Mouse (Mus musculus) gonadal fat pad, adult 2 months (tissue): ENCODE data around the gene Zfp618. TPM values are rescaled to one million over a fixed set of nuclear protein-coding genes. Genes with fewer than 3 reads are reported as not detected.

Experiments
- DNase-seq: peaks from one replicate; pipeline ENCODE4 v3.0.0-alpha.2; 2012; ENCODE audit warnings: low read depth
- polyA plus RNA-seq: library from polyadenylated mRNA; depleted of rRNA; stranded (reverse); fragments of >200 nt; gene quantifications from 2 replicates; pipeline ENCODE4 v1.2.3, GENCODE M21; 2012

The Zfp618 gene
- polyA plus RNA-seq, 1 experiment: 4.7 TPM

DNA sequence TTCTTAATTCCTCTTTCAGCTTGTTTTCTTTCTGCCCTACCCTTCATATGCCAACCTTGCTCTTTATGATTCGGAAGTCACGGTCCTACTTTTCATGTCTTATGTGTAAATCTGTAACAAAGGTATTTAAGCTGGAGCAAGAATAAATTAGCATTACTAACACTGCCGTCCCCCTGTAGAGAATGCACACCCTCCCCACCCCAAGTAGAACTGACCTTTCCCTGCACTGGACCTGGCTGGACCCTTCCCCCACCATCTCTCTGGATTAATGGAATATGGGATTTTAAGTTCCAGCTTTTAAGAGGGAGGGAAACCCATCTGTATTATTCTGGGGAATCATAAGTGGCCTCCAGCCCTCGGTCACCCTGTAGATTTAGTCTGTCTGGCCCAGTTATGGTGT is 65.9 kb downstream of the Zfp618 start:
- no peak for DNase-seq

DNA sequence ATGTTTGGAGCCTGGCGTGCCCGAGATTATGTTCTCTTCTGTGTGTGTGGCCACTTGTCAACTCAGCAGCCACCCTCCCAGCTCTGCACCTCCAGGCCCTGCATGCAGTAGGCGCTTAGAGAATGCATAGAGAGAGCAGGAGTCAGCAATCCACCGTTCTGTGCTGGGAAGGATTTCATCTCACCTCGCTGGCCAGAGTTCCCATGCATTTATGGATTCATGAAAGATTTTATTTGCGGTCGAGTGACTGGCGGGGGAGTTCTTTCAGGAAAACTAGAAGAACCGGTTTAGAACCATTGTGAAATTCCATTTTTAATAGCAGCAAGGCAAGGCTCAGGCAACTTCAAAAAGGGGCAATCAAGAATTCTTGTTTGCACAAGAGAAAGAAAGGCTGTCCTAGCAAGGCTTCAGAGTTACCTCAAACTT is 67.2 kb downstream of the Zfp618 start:
- DNase-seq: peak; percentile 64

DNA sequence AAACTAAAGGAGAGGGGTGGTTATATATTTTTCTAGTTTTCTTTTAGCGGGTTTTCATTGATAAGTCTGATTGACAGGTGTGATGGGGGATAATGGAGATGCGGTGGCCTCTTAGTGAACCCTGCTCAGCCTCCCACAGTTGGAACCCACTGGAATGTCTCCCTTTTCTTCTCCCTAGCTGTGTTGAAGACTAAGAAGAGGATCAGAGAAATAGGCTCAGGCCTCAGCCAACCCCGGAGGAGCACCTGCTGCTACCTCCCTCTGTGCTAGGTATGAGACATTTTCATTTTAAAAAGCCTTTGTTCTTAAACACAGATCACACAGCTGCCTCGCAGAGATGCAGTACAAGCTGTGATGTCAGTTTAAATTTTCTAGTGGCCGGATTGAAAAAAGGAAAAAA is 68.4 kb downstream of the Zfp618 start:
- no peak for DNase-seq

DNA sequence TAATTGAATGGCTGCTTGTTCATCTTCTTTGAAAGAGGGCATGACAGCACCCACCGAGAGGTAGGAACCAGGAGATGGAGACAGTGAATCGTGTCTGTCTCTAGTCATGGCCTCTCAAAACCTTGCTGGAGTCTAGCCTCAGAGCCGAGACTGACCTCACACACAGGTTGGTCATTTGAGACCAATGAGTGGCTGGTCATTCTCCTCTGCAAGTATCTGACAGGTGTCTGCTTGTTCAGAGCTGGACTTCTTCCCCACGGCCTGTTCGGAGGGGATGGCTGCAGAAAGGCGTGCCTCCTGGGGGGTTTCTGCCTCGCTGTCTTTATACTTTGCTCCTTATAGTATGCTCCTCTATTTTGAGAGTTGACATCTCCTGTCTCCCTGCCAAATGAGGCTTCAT is 70.6 kb downstream of the Zfp618 start:
- DNase-seq: no peak

DNA sequence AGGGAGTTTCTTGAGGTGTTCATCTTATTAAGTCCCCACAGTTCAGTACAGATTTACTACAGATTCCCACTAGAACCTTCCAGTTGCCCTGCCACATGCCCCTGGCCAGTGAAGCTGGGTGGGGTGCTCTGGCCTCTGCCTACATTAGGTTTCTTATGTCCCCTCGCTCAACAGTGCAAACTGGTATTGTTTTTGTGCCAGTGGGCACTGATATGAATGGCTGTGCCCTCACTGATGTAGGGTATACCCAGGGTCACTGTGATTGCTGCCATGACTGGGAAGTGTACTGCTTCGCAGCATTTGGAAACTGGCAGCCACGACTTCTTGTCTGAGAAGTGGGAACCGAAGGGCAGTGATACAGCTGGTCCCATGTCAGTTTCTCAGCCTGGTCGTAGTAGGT is 71.4 kb downstream of the Zfp618 start:
- DNase-seq: no peak

DNA sequence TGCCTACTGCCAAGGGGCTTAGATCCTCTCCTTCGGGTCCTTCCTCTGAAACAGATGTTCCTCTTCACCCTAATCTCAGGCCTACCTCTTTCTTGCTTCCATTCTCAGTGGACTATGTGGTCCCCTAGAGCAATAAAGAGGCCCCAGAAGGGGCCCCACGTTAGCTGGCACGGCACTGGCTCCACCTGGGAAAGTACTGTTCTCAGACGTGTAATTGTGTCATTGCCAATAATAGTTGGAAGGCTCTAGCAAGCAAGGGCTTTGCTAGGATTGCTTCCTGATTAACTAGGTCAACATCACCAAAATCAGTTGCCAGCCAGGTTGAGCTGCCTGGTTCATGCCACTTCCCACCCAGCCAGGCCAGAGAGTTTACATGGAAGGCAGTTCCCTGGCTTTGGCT is 72.2 kb downstream of the Zfp618 start:
- no peak for DNase-seq

DNA sequence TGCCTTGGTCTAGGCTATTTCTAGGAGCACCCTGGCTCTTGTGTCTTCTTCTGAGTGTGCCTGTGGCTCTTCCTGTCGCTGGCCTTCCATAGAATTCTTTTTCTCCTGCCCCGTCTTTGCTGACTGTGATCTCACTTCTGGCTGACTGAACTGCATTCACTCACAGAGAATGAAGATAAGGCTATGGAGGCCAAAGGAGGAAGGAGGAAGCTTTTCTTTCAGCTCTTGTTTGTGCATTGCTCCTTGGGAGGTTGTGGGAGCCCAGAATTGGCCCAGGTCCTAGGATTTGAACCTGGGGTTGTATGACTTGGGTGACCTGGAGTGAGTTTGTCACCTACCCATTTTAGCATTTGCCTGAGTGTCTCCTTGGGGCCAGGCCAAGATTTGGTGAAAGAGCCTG is 72.9 kb downstream of the Zfp618 start:
- no peak for DNase-seq

DNA sequence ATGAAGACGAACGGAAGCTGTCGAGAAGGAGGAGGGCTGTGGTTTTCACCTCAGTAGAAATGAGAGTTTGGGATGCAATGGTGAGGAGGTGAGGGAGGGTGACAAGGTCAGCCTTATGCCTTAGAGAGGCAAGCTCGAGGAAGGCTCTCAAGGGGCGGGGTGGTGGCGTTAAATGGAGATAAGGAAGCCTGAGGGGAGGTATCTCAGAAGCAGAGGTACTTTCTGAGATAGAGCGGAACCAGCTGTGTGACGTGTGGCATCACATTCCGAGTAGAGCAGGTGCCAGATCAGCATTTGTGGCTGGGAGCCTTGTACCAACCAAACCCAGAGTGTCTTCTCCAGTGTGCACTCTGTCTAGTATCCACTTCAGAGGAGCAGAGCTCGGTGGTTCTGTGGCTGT is 73.6 kb downstream of the Zfp618 start:
- DNase-seq: no peak

DNA sequence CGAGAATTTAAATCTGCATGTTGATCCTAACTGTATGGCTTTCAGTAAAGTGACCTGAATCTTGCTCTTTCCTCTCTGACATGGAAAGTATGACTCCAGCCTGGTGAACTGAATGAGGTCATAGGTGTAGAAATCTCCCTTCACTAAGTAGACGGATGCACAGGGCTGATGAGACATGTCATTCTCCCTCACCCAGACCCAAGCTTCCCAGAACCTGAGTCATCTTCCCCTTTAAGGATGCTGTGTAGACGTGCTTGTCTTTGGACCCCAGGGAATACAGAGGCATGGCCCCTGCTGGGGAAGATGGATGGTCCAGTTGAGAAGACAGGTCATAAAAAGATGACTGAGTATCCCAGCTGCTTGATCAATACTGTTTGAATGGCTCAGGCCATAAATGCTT is 83.2 kb downstream of the Zfp618 start:
- DNase-seq: no peak

DNA sequence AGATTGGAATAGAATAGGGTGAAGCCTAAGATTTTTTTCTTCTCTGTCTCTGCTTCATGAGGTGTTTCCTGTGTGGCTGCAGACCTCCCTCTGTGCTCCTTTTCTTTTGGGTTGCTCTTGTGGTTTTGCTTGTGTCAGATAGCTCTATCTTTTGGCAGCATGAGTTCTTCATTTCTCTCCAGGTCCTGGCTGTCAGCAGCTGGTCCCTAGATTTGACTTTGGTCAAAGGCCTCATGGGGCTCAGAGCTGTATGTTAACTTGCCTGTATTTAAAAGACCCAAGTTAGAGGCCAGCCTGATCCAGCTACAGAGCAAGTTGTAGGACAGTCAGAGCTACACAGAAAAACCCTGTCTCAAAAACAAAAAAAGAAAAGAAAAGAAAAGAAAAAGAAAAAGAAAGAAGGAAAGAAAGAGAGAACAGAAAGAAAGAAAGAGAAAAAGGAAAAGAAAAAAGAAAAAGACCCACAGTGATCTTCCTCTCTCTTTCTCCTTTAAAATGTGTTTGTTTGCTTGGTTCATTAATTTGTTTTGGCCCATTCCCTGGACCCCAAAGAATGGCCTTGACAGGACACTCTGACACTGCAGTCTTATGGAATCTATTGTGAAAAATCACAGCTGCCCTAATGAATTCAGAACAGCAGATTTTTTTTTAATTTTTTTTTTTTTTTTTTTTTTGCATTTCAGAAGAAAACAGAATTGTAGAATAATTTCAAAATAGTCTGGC is 84.4 kb downstream of the Zfp618 start:
- DNase-seq: no peak

DNA sequence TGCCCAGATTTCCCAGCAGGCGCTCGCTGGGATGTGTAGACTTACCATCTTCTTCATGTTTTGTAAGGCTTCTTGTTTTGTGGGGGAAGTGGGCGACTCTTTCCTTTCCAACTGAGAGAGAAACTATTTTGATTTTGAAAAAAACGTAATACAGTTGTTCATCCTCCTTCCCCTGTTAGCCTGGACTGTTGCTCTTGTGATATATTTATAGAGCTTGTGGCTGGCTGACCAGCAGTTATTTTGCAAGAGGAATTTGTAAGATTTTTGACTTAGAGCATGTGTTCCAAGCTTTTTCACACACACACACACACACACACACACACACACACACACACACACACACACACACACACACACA is 84.9 kb downstream of the Zfp618 start:
- DNase-seq: no peak

DNA sequence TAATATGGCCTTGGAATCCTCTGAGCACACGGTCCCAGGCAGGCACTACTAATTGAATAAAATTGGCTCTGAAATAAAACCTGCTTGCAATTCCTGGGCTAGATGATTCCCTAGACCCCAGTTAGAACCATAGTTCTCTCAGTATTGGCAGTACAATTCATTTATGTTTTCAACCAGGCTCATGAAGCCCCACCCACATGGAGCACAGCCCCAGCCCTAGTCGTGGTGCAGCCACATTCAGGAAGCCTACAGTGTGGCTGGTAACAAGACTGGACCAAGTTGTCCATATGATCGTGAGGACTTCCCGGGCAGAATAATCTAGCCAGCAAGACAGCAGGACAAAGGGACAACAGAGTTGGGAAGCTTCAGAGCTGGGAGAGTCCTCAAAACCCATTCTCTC is 85.6 kb downstream of the Zfp618 start:
- no peak for DNase-seq

DNA sequence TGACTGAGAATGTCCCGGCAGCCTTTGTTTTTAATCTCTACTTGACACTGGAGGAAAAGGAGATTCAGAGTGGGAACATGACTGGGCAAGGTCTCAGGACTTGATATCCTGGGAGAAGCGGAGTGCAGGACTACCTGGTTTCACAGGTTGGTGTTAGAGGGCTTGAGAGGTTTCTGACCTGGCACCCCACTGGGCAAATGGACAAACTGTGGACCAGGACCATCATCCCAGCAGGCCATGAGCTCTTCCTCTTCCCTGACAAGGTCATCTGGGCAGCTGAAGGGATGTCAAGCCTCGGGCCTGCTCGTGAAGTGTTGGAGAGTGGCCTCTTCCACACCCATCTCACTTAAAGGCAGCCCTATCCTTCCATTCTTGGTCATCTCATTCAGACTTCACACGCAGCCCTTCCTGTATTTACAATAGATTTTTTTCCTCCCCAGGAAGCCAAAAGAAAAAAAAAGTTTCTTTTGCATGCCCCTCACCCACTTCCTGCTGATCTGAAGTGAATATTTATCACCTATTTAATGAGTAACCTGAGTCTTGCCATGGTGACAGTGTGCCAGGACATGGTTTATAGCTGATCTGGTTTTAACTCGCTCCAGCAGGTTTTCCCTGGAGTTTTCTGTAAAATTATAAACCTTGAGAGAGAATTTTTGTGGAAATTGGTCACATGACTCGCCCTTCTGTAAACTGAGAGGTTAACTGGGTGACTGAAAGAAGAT is 86.7 kb downstream of the Zfp618 start:
- DNase-seq: no peak

DNA sequence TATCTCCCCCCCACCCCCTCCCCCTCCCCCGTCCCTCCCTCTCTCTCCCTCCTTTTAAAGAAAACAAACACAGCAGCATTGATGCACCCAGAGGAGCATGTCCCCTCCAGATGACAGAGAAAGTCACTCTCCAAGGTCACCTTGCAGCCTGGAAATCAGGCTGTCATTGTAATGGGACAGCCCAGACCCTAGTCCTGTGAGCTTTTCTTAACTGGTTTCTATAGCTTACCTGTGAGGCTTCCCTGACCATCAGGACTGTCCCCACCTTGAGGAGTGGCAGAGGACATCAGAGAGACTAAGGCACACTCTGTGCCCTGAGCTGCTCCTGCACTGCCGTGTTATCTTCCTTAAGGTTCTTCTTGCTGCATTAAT is 87.3 kb downstream of the Zfp618 start:
- DNase-seq: no peak

DNA sequence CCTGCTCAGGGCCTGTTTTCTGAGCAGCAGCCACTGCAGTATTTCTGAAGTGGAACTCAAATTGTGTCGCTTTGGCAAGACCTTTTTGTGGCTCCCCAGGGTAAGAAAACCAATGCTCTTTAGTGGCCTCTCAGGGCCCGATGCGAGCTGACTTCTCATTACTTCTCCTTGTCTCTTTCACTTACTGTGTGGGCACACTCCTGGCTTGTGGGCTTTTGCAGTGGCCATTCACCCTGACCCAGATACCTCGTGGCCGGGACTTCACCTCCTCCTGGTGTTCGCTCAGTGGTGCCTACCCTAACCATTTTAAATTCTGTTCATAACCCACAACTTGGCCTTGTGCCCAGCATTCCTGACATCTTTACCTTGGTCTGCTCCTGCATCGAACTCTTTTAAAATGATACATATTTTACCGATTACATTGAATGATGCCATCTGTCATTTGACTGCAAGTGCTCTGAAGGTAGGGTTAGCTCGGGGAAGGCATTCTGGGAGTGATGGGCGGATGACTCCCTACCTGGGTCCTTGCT is 89.9 kb downstream of the Zfp618 start:
- DNase-seq: no peak

DNA sequence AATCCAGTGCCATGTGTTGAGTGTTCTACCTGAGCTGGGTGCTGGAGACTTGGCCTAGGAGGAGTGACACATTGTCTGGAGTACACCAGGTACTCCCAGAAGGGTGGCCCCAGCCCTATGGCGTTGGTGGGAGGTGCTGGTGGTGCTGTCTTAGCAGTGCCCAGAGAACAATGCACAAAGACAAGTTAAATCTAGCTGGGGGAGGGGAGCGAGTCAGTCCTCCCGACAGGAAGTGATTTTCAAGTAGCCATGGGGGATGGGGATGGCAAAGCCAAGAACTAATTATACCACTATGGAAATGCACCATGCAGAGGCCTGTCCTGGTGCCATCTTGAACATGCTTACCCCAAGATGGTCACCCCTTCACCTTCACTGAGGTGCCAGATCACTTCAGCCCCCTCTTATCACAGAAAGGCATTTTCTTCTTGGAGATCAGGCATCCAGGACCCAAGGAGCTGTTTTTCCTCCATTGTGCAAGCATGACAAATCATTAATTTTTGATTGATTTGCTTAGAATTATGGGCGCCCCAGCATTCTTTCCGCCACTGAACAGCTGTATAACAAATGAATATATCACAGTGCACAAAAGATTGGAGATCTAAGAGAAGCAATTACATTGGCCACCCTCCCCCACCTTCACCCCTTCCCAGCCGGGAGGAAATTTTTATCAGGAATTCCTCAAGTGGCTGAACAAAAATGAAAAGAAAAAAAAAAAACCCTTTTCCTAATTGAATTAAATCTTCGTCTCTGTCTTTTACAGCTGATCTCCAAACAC is 91.5 kb downstream of the Zfp618 start:
- no peak for DNase-seq

DNA sequence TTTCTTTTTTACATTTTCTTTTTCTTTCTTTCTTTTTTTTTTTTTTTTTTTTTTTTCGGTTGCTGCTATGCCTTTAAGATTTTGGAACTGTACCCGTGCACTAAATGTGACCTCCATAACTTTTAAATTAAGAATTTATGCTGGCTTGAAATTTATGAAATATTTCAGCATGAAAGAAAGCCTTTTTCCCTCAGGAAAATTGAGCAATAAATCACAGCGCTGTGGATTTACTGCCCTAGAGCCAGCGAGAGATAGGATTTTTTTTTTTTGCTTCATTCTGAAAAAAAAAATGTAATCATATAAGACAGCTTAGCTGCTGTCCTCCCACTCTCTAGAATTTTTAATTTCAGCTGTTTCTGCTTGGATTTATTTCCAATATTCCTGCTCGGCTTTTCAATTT is 92.2 kb downstream of the Zfp618 start:
- DNase-seq: no peak

DNA sequence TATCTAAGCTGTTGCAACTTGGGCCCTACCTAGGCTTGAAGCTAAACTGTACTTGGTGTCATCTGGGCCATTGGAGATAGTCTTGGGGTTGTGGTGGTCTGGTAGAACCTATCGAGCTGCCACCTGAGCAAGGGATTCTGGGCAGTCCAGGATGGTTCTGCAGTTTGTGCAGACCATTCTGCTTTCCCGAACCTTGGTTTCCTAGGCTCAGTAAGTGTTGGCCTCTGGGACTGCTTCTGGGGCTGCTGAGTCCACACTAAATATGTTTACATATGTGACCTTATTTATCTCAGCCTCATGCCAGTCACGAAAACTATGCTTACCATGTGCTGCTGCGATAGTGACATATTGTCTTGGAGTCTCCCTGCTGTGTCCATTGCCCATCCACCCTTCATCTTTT is 93.3 kb downstream of the Zfp618 start:
- no peak for DNase-seq

DNA sequence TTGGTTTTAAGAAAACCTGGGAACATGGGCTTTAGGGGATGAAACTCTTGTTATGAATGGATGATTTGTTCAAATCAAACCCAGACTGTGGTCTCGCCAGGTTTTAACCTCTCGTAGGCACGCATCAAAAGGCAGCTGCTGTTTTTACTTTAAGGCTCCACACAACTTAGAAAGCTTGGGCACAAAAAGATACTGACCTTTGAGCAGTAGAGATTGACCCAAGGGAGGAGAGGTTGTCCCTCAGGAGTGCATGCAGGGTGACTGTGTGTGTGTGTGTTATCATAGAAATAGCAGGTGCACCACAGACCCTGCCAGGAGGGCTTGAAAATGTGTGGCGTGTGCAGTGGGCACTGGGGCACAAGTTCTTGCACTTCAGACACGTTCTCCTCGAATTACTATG is 95.0 kb downstream of the Zfp618 start:
- DNase-seq: no peak

DNA sequence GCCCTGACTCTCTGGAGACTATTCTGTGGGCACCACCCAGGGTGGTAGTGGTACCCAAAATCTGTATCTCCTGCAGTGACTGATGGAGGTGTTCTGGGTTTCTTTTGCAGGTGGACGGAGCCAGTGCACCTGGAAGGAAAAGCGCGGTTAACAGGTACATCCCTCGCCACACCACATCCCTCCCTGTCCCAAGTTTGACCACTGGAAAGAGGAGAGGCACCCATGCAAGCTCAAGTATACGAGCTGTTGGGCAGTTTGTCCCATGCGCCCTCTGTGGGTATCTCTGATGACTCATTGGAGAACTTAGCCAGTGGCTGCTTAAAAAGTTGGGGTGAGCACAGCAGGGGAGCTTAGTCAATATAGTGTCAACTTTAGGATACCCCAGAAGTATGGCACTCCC is 96.0 kb downstream of the Zfp618 start:
- DNase-seq: no peak

DNA sequence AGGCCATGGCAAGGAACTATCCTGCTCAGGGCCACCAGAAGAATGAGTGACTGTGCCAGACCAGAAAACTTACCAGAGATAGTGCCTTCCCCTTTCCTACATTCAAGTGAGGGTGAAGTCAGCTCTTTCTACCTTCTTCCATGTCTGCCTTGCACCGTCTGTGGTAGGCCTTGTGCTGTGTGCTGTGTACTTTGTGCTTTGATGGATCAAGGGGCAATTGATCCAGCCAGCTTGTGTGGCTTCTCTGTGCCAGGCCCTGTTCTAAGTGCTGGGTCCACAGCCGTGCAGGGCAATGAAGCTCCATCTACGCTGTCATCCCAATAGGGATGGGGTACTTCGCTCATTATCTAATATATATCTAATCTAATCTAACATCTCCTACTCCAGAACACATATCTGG is 98.0 kb downstream of the Zfp618 start:
- no peak for DNase-seq

DNA sequence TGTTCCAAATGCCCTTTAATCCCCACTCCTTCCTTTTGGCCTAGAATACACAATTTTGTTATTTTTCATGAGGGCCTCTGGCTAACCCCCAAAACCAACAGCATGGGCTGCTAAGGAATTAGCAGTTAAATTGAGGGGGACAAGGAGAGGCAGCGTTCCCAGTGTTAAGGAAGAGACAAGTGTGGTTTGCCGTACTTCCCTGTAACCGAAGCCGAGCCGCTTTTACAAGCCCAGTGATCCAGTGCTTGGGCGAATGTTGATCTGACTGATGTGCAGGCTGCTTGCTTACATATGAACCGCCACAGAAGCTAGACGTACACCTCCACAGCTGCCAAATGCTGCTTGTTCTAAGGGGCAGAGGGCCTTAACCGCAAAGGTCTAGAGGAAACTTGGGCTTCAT is 99.5 kb downstream of the Zfp618 start:
- no peak for DNase-seq

DNA sequence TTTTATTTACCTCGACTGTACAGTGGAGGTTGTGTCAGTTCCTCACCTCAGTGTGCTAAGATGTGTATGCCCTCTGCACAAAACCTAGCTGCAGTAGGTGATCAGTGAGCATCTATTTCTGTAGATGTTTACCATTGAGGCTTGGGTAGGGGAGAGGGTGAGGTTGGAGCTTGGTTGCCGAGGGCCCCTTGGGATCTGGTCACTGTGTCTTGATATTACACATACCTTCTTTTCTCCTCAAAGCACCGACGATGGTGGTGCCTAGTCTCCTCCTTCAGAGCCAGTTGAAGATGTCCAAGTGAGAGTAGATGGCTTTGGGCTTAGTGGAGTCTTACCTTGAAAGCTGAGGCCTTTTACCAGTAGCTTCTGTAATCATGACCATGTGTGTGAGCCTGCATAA is 101.4 kb downstream of the Zfp618 start:
- no peak for DNase-seq
